ENCODE assay signal across 8 mouse cellular contexts in the genomic region with DNA sequence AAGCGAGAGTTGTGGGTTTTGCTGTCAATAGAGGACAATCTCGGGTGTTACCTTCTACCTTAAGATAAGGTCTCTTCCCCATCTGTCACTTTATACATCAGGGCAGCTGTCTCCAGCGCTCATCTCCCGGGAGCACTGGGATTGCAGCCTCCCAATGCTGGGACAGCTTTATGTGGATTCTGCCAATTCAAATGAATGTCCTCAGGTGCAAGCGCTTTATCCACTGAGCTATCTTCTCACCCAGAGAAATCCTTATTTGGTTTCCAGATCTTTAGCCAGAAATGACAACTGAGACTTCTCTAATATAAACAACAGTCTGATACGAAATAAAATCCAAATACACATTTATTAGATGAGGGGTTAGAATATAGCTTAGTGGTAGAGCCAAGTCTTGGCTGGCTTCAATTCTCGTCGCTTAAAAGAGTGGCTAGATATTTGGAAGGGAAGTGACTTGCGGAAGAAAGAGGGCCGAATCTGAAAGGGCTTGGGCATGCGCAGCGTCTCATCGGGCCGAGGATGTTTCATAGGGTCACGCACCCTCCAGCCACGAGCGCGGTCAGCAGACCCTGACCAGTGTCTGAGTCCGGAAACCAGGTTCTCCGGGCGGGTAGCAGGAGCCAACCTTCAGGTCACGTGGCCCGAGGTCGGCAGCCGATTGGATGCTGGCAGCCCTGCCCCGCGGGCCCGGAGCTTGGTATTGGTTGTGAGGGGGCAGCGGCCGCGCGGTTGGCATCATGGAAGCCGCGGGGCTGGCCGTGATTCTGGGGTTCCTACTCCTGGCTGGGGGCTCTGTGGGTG. TPM values are rescaled to one million over a fixed set of nuclear protein-coding genes. Genes with fewer than 3 reads are reported as not detected.
DNase-seq lines count a peak whose midpoint lies in the region; ATAC-seq lines count a peak whose summit lies in the region.

Naglu (plus strand) TSS at position 622 of the 798 bp plus-strand sequence.

- peak; percentile 97 to 98 for DNase-seq in adrenal gland, adult (ENCODE audit: inconsistent age in 2 of 2, low spot score in 1 of 2)
- DNase-seq in embryo, embryonic 10 days (ENCODE audit: low spot score), result peak; percentile 97
- peak; percentile 96 for DNase-seq in gastrocnemius, postnatal 10 days
- DNase-seq in induced T-regulatory cell, adult 2 months (ENCODE audit: low read depth), result peak; percentile 94
- DNase-seq in left cerebral cortex, adult 8-10 months (ENCODE audit: low spot score in 2 of 2), result peak; percentile 90 to 94
- DNase-seq in right cerebral cortex, adult 18-20 months, result peak; percentile 97
- DNase-seq in urinary bladder, adult 2 months (ENCODE audit: low spot score), result peak; percentile 93

- peak; percentile 96 for ATAC-seq in megakaryocyte, adult 5-6 weeks (ENCODE audit: poor library complexity, severe bottlenecking)

RNA-seq across cellular contexts. Expression of gene Naglu, which starts in this region (rescaled TPM):
- 10 to 100 TPM in 1 of 2 experiments, 1 to 10 TPM in 1; 9.2 to 11.6 TPM for total RNA-seq in gastrocnemius, postnatal 10 days (2021)
- total RNA-seq in left cerebral cortex, adult 8-10 months (2022), result 10 to 100 TPM; 10.4 to 18.5 (median 12.8) TPM
- 7.2 and 7.9 TPM in 2 replicates for total RNA-seq in megakaryocyte, adult 5-6 weeks (2015)
- total RNA-seq in megakaryocyte, adult 5-6 weeks (2017), result 8.9 and 9.1 TPM in 2 replicates
- 27.2 and 29.0 TPM in 2 replicates for polyA plus RNA-seq in urinary bladder, adult 2 months (2012; rRNA removed)

Comparison
In these comparisons a context has a peak if more than half of its experiments do, and no peak if none do; other contexts are left out.
1. Peak in every context shown above with its lines: DNase-seq and ATAC-seq.